Mouse (Mus musculus) fibroblast of lung, adult 2 months (primary cell): Measurements from ENCODE around the gene Trpv5.

Experiments
- DNase-seq: peaks from one replicate; pipeline ENCODE4 v3.0.0-alpha.2; 2011; ENCODE audit warnings: low read depth

The Trpv5 gene

DNA sequence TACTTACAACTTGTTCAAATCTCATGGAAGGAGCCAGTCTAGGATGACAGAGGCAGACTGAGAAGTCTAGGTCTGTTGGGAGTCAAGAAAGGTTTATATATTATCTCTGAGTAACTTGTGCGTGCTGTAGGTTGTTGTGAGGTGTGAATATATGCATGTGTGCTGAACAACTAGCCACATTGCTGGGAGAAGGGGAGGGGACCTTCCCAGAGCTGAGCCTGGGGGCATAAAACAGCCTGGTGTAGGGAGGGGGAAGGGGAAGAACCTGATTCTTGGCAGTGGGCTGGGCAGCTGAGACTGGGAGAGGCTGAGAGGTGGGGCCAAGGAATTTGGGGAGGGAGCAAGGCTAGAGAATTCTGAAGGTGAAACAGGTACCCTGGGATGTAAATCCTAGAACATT lies at the start of gene Trpv5:
Gene Trpv5, minus strand, starts transcription at position 101 of the 400 bp plus-strand sequence.
- DNase-seq = no peak

GRCm38 (mm10) chr6:41727989-41728609 lies 47.5 kb upstream of the Trpv5 start:
- DNase-seq = no peak

GRCm38 (mm10) chr6:41721430-41721829 lies 40.9 kb upstream of the Trpv5 start:
- DNase-seq = no peak

DNA sequence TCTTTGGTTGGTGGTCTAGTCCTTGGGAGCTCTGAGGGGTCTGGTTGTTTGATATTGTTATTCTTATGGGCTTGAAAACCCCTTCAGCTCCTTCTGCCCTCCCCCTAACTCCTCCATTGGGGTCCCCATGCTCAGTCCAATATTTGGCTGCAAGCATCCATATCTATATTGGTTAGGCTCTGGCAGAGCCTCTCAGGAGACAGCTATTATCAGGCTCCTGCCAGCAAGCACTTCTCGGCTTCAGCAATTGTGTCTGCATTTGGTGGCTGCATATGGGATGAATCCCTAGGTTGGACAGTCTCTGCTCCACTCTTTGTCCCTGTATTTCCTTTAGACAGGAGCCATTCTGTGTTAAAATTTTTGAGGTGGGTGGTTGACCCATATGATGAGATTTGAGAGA lies 29.7 kb upstream of the Trpv5 start:
- DNase-seq = no peak

- no peak for DNase-seq
These were observed 25.7 kb upstream of the Trpv5 start for GRCm38 (mm10) chr6:41706275-41706674.

DNA sequence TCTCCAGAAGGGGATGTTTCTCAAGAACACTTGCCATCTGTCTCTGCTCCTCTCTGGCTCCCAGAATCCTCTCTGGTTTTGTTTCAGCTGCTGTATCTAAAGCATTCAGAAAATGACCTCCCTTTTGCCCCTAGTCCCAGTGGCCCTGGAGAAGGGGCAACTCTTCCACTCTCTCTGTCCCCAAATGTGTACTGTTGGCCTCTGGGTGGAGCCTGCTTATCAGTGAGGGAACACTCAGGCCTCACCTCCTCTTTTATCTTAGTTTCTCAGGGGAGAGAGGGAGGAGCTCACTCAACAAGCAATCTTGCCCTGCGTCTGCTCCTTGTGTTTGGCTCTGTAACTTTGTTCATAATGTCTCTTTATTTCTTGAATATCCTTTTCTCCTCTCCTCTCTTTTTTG lies 23.6 kb upstream of the Trpv5 start, which contains the start of gene Kel:
Gene Kel, minus strand, starts transcription at position 217 of the 400 bp plus-strand sequence.
- no peak for DNase-seq

DNA sequence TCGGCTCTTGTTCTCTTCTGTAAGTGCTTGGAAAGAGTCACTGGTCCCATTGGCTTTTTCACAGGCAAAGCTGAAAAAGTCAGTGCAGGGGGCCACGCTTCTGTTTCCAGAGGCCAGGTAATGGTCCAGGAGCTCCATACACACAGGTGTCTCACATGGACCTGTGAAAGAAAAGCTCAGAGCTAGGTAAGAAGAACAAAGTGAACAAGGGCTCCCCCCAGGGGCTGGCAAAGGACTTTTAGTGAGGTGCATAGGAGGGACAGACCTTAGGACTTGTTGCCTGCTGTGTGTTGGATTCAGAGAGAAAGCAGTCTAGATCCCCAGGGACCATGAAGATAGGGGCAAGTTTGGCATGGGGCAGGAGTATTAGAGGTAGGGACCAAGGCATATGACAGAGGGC lies 22.4 kb upstream of the Trpv5 start:
- DNase-seq = no peak

DNA sequence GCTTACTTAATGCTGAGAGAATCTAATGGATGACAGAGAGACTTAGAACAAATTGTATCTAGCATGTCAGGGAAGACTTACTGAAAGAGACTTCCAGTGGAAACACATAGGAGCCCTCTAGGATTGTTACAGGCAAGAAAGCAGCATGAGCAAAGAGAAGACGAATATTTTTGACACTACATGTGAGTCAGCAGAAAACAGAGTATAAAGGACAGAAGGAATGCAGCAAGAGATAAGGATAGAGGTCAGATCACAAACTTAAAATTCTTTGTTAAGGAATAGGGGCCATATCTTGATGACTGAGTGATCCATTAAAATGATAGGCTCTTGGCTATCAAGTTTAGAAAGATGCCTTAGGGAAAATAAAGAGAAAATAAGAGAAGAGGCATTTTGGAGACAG lies 20.7 kb upstream of the Trpv5 start:
- no peak for DNase-seq

DNA sequence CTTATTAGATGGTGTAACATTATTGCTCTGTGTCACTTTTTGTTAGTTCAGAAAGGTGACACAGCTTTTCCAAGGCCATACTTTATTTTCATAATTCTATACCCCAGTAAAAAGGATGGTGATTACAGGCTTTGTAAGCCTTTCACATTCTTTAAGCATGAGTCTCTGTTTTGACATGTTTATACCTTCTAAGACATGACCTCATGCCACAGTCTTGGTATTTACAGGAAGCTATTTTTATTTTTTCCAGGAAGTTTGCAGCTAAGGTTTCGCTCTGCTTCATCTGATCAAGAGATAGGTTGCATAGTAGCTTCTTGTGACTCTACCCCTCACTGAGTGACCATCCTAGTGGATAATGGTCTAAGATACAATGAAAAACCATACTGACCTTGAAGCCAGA lies 13.8 kb upstream of the Trpv5 start:
- no peak for DNase-seq

DNA sequence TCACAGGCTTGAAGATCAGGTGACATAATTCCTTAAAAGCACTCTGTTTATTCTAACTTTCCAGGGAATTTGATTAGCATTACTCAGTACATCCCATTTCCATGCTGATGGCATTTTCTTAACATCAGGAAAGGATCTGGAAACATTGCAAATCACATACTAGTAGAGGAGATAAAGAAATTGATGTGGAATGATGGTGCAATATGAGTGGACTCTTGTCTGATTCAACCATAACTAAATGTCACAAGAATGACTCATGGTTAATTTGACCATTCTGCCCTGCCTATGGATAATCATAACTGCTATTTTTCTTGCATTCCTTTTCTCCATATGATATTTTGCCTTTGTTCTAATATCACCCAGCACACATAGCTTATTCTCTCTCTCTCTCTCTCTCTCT lies 11.6 kb upstream of the Trpv5 start:
- no peak for DNase-seq

- no peak for DNase-seq
These were observed 5.0 kb upstream of the Trpv5 start for GRCm38 (mm10) chr6:41685596-41685995.

DNA sequence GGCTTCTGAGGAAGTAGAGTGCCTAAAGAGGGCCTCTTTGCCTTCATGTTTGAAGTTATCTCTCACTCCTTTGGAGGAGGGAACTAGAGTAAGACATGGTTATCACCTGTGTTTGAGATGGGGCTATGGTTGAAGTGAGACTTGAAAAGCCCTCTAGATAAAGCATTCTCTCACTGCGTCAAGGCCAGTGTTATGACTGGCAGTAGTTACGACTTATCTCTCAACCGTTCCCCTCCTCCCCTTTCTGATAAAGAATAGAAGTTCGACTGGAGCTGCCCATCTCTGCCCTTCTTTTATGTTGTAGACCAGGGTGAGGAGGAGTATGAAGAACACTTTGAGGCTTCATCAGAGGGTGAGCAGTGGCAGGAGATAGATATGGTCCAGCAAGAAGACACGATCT lies 4.3 kb upstream of the Trpv5 start:
- DNase-seq = no peak

DNA sequence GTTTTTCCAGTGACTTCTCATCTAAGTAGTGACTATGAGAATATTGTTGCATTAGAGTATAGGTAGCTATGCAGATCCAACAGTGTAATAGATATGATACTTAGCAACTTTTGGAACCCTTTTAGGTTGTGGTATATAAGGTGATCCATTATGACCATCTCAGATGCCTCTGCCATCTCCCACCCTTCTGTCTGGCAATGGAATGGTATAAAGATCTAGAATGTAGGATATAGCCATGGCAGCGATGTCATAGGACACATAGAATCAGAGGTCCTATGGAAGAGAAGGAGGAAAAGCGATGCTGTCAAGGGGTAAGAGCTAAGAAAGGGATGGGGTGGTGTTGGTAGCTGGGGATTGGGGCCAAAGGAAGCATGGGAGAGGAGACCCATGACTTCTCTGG lies 3.6 kb upstream of the Trpv5 start, which contains the start of gene Llcfc1:
Gene Llcfc1, plus strand, starts transcription at position 301 of the 400 bp plus-strand sequence.
- no peak for DNase-seq

DNA sequence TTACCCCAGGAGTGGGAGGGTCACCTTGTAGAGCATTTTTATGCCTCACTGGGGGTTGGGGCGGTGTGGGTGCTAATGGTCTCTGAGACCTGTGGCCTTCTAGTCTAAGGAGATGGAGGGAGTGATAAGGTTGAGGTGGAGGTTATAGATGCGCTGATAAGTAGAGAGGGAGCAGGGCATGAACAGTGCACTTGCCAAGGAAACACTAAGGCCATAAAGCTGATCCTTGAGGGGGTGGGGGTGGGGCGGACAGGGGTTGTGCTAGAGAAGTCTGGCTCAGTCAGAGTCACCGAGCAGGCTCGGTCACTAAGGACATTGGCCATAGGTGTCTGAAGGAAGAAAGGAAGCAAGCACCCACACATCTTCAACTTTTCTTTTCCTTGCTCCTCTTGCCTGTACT lies 1.1 kb upstream of the Trpv5 start:
- DNase-seq = no peak

DNA sequence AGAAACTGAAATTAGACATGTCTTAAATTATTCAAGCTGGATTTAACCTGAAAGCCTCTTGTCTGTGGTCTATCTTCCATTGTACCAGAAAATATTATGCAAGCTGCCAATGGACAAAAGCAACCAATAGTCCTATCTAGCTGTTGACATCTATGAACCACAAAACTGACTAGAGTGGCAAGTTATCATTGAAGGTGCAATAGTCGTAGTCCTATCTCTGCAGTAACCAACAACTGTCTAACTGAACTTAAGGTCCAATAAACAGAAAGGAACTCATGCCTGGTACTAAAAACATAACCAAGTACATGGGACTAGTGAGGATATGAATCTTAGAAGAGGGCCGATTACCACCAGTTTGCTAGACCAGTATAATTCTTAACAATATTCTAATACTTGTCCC lies 4.0 kb downstream of the Trpv5 start:
- no peak for DNase-seq

- no peak for DNase-seq
These were observed 18.2 kb downstream of the Trpv5 start for GRCm38 (mm10) chr6:41662320-41662719.

DNA sequence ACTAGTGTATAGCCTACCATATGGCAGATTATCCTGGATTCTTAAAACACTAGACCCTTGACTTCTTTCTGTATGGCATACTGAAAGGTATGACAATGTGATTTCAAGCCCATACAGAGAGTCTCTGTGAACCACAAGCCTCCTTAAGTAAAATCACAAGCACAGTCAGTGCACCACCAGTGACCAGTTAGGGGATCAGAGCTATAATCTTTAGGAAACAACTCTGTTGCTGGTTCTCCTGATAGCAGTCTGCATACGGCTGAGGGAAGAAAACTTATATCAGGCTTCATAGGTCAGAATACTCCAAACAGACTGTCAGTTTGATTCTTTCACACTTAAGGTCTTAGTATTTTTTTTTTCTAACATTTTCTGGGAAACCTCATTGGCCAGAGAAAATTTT lies 22.1 kb downstream of the Trpv5 start:
- DNase-seq = no peak

- DNase-seq = no peak
These were observed 25.9 kb downstream of the Trpv5 start for GRCm38 (mm10) chr6:41654648-41655047.

DNA sequence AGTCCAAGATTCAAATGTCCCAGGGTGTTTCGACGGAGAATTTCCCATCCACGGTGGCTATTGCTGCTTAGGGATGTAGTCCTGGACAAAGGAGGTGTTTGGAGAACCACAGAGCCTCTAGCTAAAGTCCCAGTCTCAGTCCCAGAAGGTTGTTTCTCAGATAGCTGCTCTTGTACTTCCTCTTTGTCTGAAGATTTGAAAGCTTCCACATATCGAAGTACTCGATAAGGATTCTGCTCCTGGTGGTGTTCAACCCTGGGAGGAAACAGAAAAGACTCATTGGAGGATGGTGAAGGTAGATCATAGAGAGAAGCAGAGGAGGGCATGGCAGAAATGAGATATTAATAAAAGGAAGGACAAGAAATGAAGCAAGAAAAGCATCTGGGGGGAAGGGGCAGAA lies 27.4 kb downstream of the Trpv5 start:
- DNase-seq = no peak

DNA sequence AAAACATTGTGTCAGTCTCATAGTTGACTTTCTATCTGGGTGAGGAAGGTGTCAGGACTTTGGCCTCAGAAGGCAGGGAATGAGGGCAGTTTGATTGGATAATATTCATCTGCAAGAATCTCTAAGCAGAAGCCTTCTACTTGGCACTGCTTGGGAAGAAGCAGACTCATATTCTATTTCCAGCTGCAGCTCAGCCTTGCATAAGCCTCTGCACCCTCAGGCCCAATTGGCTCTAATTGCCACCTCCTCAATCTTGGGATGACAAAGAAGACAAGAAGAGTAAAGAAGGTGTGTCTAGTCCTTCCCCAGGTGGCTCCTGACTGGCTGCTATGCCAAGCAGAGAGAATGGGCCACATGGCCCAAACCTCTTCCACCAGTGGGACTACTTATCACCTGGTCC lies 33.9 kb downstream of the Trpv5 start:
- DNase-seq = no peak

DNA sequence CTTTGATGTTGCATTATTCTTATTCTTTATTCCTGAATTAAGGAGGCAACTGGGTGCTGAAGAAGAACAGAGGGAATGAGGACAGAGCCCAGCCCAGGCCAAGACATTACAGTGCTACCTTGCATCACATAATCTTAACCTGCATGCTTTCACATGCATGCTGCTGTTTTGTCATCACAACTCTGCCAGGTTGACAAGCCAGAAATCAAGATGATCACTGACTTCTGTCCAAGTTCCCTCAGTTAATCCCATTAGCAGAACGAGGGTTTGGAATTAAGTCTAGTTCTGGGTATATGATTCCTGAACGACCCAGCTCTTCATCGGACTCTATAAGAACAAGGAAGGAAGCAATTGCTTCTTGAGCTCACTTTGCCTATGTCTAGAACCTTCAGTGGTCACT lies 34.3 kb downstream of the Trpv5 start:
- no peak for DNase-seq

DNA sequence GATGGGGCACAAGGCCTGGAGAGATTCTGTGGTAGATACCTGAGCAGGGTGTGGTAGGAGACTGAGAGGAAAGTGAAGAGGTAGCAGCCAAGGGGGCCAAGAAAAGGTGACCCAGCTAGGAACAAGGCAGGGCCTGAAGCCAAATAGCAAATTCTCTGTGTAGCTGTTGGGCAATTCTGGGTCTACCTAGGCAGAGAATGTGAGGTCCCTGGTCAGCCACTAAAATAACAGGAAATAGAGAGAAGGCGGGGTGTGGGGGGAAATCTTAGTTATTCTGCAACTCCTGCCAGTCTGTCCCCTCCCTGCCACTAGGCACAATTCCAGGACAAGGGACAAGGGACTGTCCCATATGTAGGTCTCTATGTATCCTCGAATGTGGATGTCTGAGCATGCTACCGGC lies 37.3 kb downstream of the Trpv5 start:
- no peak for DNase-seq

GRCm38 (mm10) chr6:41642765-41643164 lies 37.8 kb downstream of the Trpv5 start:
- DNase-seq = no peak

DNA sequence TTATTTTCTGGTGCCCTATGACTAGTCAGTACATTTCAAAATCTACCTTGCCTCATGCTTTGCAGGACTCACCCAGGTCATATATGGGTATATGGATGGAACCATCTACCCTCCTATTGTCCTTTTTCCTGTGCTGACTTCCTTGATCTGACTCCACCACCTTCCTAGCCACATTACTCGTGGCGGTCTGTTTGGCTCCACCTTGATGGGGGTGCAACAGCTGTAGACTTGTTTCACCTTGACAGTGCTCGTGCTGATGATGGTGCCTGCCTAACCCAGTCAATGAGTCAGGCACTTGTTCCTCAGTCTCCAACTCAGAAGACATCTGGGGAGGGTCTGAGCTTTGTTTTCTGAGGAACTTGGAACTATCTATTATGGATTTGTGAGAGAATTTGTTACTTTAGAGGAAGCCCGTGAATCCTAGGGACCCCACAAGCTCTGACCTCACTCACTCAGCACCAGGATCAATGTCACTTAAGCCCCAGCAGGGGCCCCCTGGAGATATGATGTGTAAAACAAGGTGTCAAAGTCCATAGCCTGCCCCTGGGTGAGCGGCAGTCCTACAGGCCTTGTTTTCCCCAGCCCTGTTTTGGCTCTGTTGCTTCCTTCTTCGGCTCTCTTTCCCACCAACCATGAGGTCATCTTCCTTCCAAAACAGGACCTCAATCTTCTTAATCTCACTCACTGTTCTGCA lies 39.2 kb downstream of the Trpv5 start:
- no peak for DNase-seq
